Mouse (Mus musculus) embryonic fibroblast, embryonic 13.5 days (primary cell): ENCODE results near the gene Sfxn4.

ENCODE experiments used
- CTCF ChIP-seq: IDR thresholded peaks from 2 replicates; pipeline ENCODE4 v1.5.1; 2011; ENCODE audit warnings: mild to moderate bottlenecking, control low read depth, low read length, moderate library complexity, borderline replicate concordance; ENCODE audit not compliant: insufficient read depth
- POLR2A ChIP-seq: IDR thresholded peaks from 2 replicates; pipeline ENCODE4 v1.6.1; 2011; ENCODE audit warnings: low read depth, mild to moderate bottlenecking, control low read depth, low read length, moderate library complexity

DNA sequence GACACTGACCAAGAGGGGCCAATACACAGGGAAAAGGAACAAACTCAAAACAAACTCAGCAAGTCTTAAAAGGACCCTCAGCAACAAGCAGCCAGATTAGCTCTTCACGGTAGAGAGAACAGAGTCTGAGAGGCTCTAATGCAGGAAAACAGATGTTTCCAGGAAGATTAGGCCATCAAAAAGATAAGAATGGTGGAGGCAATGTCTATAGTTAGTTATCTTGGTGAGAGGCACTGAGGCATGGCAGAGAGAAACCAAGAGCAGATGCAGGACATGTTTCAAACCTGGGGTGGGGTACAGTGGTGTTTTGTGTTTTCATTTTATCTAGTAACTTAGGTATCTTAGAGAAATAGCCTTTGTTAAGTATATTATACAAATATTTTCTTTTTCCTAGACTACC, 11.0 kb upstream of the Sfxn4 start:
- no peak for TF ChIP-seq CTCF
- no peak for TF ChIP-seq POLR2A
